Mouse (Mus musculus) ES-E14 (cell line): Measurements from ENCODE around the gene Bak1.

Source experiments
- CHD2 ChIP-seq: IDR thresholded peaks from 2 replicates; pipeline ENCODE4 v1.6.1; 2014; ENCODE audit warnings: mild to moderate bottlenecking, low read depth, low read length, inconsistent platforms
- HCFC1 ChIP-seq: IDR thresholded peaks from 2 replicates; pipeline ENCODE4 v1.6.1; 2012; ENCODE audit warnings: low read length, inconsistent platforms, borderline replicate concordance; ENCODE audit not compliant: insufficient read depth
- MAFK ChIP-seq: IDR thresholded peaks from 2 replicates; pipeline ENCODE4 v1.6.1; 2014; ENCODE audit warnings: mild to moderate bottlenecking, low read depth, low read length, inconsistent platforms; ENCODE audit not compliant: insufficient read depth
- ZC3H11A ChIP-seq: IDR thresholded peaks from 2 replicates; pipeline ENCODE4 v1.6.1; 2012; ENCODE audit warnings: low read depth, mild to moderate bottlenecking, inconsistent platforms, low read length, borderline replicate concordance
- ZNF384 ChIP-seq: IDR thresholded peaks from 2 replicates; pipeline ENCODE4 v1.6.1; 2012; ENCODE audit warnings: low read depth, low read length, inconsistent platforms

- TF ChIP-seq MAFK (no peak), CHD2 (no peak), ZNF384 (no peak), HCFC1 (no peak), ZC3H11A (no peak)
These were observed 32.9 kb upstream of the Bak1 start for GRCm38 (mm10) chr17:27061727-27062126.
